Comparison of ENCODE assay signal across 13 mouse cellular contexts in genomic region chr1:39387497-39387896, GRCm38 (mm10). TPM values are rescaled to one million over a fixed set of nuclear protein-coding genes. Genes with fewer than 3 reads are reported as not detected.
DNase-seq lines count a peak whose midpoint lies in the region; ATAC-seq lines count a peak whose summit lies in the region.
"Had no signal": no experiment of that assay in that cellular context is flagged by ENCODE, and none has a peak within 500 bp of the region (broad histone marks: within the 10 kb centered on the region; RNA-seq: fewer than 3 reads in every experiment).

No protein-coding gene starts in this region.

- no peaks in the 10 kb centered on the region for H3K9me3 ChIP-seq in heart, embryonic 11.5 days (replicated peaks; ENCODE audit: control insufficient read depth, low read length)
- H3K9me3 ChIP-seq: hindbrain, embryonic 10.5 days; midbrain, embryonic 10.5 days; neural tube, embryonic 13.5 days had no signal

- peak; percentile 41 for DNase-seq in cerebellum, adult 9-10 months
- no peak for DNase-seq in cerebellum, adult 9-11 months
- peak; percentile 57 for DNase-seq in heart, adult 8-10 months (ENCODE audit: low spot score)
- DNase-seq in right cerebral cortex, postnatal 10 days (ENCODE audit: low spot score in 2 of 2): peak; percentile 47 to 64
- no peak for DNase-seq in right cerebral cortex, postnatal 36 days (ENCODE audit: low spot score in 2 of 2)
- DNase-seq in Muller cell, postnatal 12 days (ENCODE audit: inconsistent ontology term): no peak
- DNase-seq in lung, postnatal 14 days: no peak
- DNase-seq: lung, embryonic 14.5 days; thymus, postnatal 25 days had no signal

- no peak overlapping the region for H3K4me2 ChIP-seq in heart, embryonic 11.5 days
- H3K4me2 ChIP-seq: lung, embryonic 14.5 days; neural tube, embryonic 13.5 days had no signal

- ATAC-seq in heart, embryonic 11.5 days (replicated peaks; ENCODE audit: insufficient number of reproducible peaks, low FRiP score, low TSS enrichment): no peak

- H3K27me3 ChIP-seq in heart, embryonic 11.5 days (ENCODE audit: control insufficient read depth, insufficient read depth, low read length): 0 out of 2 replicates have a peak, but pooled peaks cover 4% of the 10 kb centered on the region
- H3K27me3 ChIP-seq: neural tube, embryonic 13.5 days had no signal

- no peaks in the 10 kb centered on the region for H3K36me3 ChIP-seq in heart, embryonic 11.5 days (ENCODE audit: control insufficient read depth, insufficient read depth, low read length)
- H3K36me3 ChIP-seq: hindbrain, embryonic 10.5 days had no signal

- no peaks in the 10 kb centered on the region for H3K4me1 ChIP-seq in heart, embryonic 11.5 days (ENCODE audit: control insufficient read depth, insufficient read depth, low read length)
- H3K4me1 ChIP-seq: neural tube, embryonic 13.5 days had no signal

- H3K27ac ChIP-seq in heart, embryonic 11.5 days (ENCODE audit: low read depth, low read length): no peak overlapping the region
- H3K27ac ChIP-seq: hindbrain, embryonic 10.5 days; midbrain, embryonic 10.5 days; neural tube, embryonic 13.5 days had no signal

- no peak overlapping the region for H3K9ac ChIP-seq in heart, embryonic 11.5 days (ENCODE audit: low read depth, low read length)
- H3K9ac ChIP-seq: lung, embryonic 14.5 days; neural tube, embryonic 13.5 days had no signal

- no peak overlapping the region for H3K4me3 ChIP-seq in heart, embryonic 11.5 days (ENCODE audit: low read depth, low read length)
- H3K4me3 ChIP-seq: hindbrain, embryonic 10.5 days; midbrain, embryonic 10.5 days; neural tube, embryonic 13.5 days had no signal

- WGBS in heart, embryonic 11.5 days (ENCODE audit: insufficient replicate concordance): 69% methylated on average over 4 of the region's 4 CpGs

RNA-seq across cellular contexts. Expression of gene Rpl31, which starts 19.9 kb away (rescaled TPM):
- total RNA-seq in heart, adult 8-10 months (2022): 100 to 1,000 TPM; 470 to 601 (median 547) TPM
- 408 and 438 TPM in 2 replicates for polyA plus RNA-seq in heart, embryonic 11.5 days (2014; fragmentation: Nextera tagmentation; extraction: Ambion mirVana)

Comparison
In these comparisons a context has a peak if more than half of its experiments do, and no peak if none do; other contexts are left out.
1. DNase-seq: peak in cerebellum, adult 9-10 months (single experiment), heart, adult 8-10 months (single experiment) and right cerebral cortex, postnatal 10 days (2 of 2); none in cerebellum, adult 9-11 months (single experiment), right cerebral cortex, postnatal 36 days (0 of 2), Muller cell, postnatal 12 days (single experiment) and lung, postnatal 14 days (single experiment).